27 mouse cellular contexts compared by ENCODE assay signal in the genomic region with DNA sequence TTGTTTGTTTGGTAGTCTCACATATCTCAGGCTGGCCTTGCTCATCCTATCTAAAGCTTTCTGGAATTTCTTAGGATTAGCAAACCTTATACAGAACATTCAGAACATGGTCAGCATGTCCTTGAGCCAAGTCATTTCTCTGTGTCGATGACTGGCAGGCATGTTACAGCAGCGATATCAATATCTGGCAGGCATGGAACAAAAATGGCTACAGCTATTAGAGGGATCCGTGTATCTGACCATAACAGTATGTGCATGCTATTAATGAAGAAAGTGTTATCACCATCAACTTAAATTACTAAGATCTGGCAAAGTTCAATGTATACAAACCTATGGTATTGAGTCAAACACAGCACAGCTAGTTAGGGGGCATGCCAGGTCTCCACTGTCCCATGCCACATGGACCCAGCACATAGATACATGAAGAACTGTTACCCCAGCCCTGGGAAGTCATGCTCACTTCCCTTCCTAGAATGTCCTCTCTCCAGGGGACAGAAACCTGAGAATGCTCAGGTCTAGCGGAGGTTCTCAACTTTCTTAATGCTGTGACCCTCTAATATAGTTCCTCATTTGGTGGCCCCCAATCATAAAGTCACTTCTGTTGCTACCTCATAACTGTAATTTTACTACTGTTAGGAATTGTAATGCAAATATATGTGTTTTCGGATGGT. TPM values are rescaled to one million over a fixed set of nuclear protein-coding genes. Genes with fewer than 3 reads are reported as not detected.
DNase-seq lines count a peak whose midpoint lies in the region; ATAC-seq and TF ChIP-seq lines count a peak whose summit lies in the region.
"Had no signal": no experiment of that assay in that cellular context is flagged by ENCODE, and none has a peak within 500 bp of the region (broad histone marks: within the 10 kb centered on the region; RNA-seq: fewer than 3 reads in every experiment).

No protein-coding gene starts in this region.

- H3K79me2 ChIP-seq in CH12.LX (replicated peaks; ENCODE audit: control insufficient read depth, extremely low read depth, insufficient read depth, poor library complexity, severe bottlenecking): no peaks in the 10 kb centered on the region

- no peaks in the 10 kb centered on the region for H3K27me3 ChIP-seq in liver, embryonic 14.5 days (ENCODE audit: control insufficient read depth, insufficient read depth, low read length)
- no peaks in the 10 kb centered on the region for H3K27me3 ChIP-seq in liver, embryonic 12.5 days (replicated peaks)
- no peaks in the 10 kb centered on the region for H3K27me3 ChIP-seq in liver, embryonic 16.5 days (ENCODE audit: control insufficient read depth, insufficient read depth, low read depth, low read length)
- no peaks in the 10 kb centered on the region for H3K27me3 ChIP-seq in CH12.LX (replicated peaks)
- no peaks in the 10 kb centered on the region for H3K27me3 ChIP-seq in splenic B cell, adult 2 months (ENCODE audit: control insufficient read depth, insufficient read depth, low read length, poor library complexity, severe bottlenecking)
- H3K27me3 ChIP-seq: embryonic facial prominence, embryonic 13.5 days; embryonic facial prominence, embryonic 15.5 days; forebrain, embryonic 12.5 days had no signal

- 58% methylated on average over 5 of the region's 5 CpGs for WGBS in liver, embryonic 14.5 days (ENCODE audit: insufficient replicate concordance)
- WGBS in liver, embryonic 12.5 days (ENCODE audit: insufficient replicate concordance): 69% methylated on average over 5 of the region's 5 CpGs
- WGBS in liver, embryonic 16.5 days (ENCODE audit: insufficient replicate concordance): 58% methylated on average over 5 of the region's 5 CpGs

- no peak for TF ChIP-seq RAD21 in CH12.LX (IDR thresholded peaks at IDR 0.05; ENCODE audit: low read depth, low read length)

- no peaks in the 10 kb centered on the region for H3K9me3 ChIP-seq in liver, embryonic 14.5 days (ENCODE audit: control insufficient read depth, low read length)
- H3K9me3 ChIP-seq in liver, embryonic 12.5 days (replicated peaks): no peaks in the 10 kb centered on the region
- no peaks in the 10 kb centered on the region for H3K9me3 ChIP-seq in liver, embryonic 16.5 days (replicated peaks; ENCODE audit: control insufficient read depth, low read length)
- H3K9me3 ChIP-seq in CH12.LX (replicated peaks; ENCODE audit: low read length): no peaks in the 10 kb centered on the region
- H3K9me3 ChIP-seq: embryonic facial prominence, embryonic 13.5 days; embryonic facial prominence, embryonic 15.5 days; forebrain, embryonic 10.5 days; forebrain, embryonic 12.5 days had no signal

- no peak for ATAC-seq in liver, embryonic 14.5 days (ENCODE audit: insufficient read depth)
- ATAC-seq in liver, embryonic 12.5 days: no peak
- no peak for ATAC-seq in liver, embryonic 16.5 days (ENCODE audit: low read depth)
- ATAC-seq: activated CD4-positive, CD25-positive, alpha-beta regulatory T cell, adult 4 months; CD4-positive, CD25-positive, alpha-beta regulatory T cell, adult 4 months; forebrain, embryonic 14.5 days; forebrain, embryonic 16.5 days; Patski had no signal

- no peak overlapping the region for H3K4me2 ChIP-seq in liver, embryonic 14.5 days (ENCODE audit: low read depth)
- no peak overlapping the region for H3K4me2 ChIP-seq in liver, embryonic 12.5 days
- H3K4me2 ChIP-seq in liver, embryonic 16.5 days (ENCODE audit: low read depth, low read length): no peak overlapping the region
- no peak overlapping the region for H3K4me2 ChIP-seq in CH12.LX (ENCODE audit: insufficient read depth, low read depth, poor library complexity, severe bottlenecking)
- H3K4me2 ChIP-seq: embryonic facial prominence, embryonic 13.5 days; embryonic facial prominence, embryonic 15.5 days; forebrain, embryonic 12.5 days had no signal

- peaks cover 74% of the 10 kb centered on the region in 2 experiments for H3K4me1 ChIP-seq in liver, embryonic 14.5 days (replicated peaks; ENCODE audit: control insufficient read depth in 2 of 2, insufficient read depth in 2 of 2, low read length in 1 of 2)
- peaks cover 85% of the 10 kb centered on the region for H3K4me1 ChIP-seq in liver, embryonic 12.5 days
- peaks cover 71% of the 10 kb centered on the region for H3K4me1 ChIP-seq in liver, embryonic 16.5 days (ENCODE audit: control insufficient read depth, low read depth, low read length)
- peaks cover 18 to 92% of the 10 kb centered on the region in 2 experiments for H3K4me1 ChIP-seq in CH12.LX (ENCODE audit: control insufficient read depth in 1 of 2, insufficient read depth in 2 of 2)

- in situ Hi-C loops in CH12.LX (cut with MboI; ENCODE audit: low pct_ligation_motif_present, low pct_unique_long_range_greater_than_20kb, low sequenced_read_pairs): no loop called here

- TF ChIP-seq EP300 in liver, embryonic 14.5 days (IDR thresholded peaks at IDR 0.05; ENCODE audit: low read depth): peak; percentile 54
- TF ChIP-seq EP300 in CH12.LX (IDR thresholded peaks at IDR 0.05; ENCODE audit: low read length): no peak

- no peak for DNase-seq in liver, embryonic 14.5 days (ENCODE audit: low read depth in 3 of 3, low spot score in 3 of 3)
- no peak for DNase-seq in liver
- DNase-seq in CH12.LX (ENCODE audit: extremely low read depth): no peak
- peak; percentile 46 for DNase-seq in splenic B cell, adult 2 months (ENCODE audit: low read depth, low spot score)
- no peak for DNase-seq in layer of hippocampus, adult 18-20 months (ENCODE audit: low spot score in 2 of 2)
- DNase-seq: adrenal gland, adult 8-10 months; adrenal gland, postnatal 14 days; adrenal gland, postnatal 36 days; cerebellum, adult 11-12 months; cerebellum, adult 2 months; cerebellum, adult 9-11 months; cerebellum, postnatal 14 days; cerebellum, postnatal 36 days; embryo, embryonic 11 days had no signal

- dilution Hi-C loops in CH12.LX (cut with MboI; ENCODE audit: extremely low pct_ligation_motif_present, extremely low pct_unique_long_range_greater_than_20kb, low sequenced_read_pairs): no loop called here

- TF ChIP-seq POLR2A in CH12.LX (IDR thresholded peaks at IDR 0.05; ENCODE audit: low read depth, low read length): no peak

- H3K9ac ChIP-seq in liver, embryonic 14.5 days (replicated peaks): no peak overlapping the region; the same call in 1 of the 2 replicates
- H3K9ac ChIP-seq in liver, embryonic 12.5 days: no peak overlapping the region
- no peak overlapping the region for H3K9ac ChIP-seq in liver, embryonic 16.5 days (ENCODE audit: low read depth, low read length)
- no peak overlapping the region for H3K9ac ChIP-seq in CH12.LX (ENCODE audit: insufficient read depth, low read depth)
- H3K9ac ChIP-seq: embryonic facial prominence, embryonic 13.5 days; embryonic facial prominence, embryonic 15.5 days; forebrain, embryonic 12.5 days had no signal

- no peak overlapping the region for H3K4me3 ChIP-seq in liver, embryonic 14.5 days (ENCODE audit: insufficient read depth in 1 of 2, low read depth in 2 of 2, low read length in 2 of 2)
- no peak overlapping the region for H3K4me3 ChIP-seq in liver, embryonic 12.5 days
- no peak overlapping the region for H3K4me3 ChIP-seq in liver, embryonic 16.5 days (ENCODE audit: low read depth, low read length)
- no peak overlapping the region for H3K4me3 ChIP-seq in CH12.LX (replicated peaks in 1 of 3; ENCODE audit: low read depth in 2 of 3, low read length in 2 of 3, poor library complexity in 1 of 3)
- H3K4me3 ChIP-seq: embryonic facial prominence, embryonic 13.5 days; embryonic facial prominence, embryonic 15.5 days; erythroblast, embryonic 14.5 days; forebrain, embryonic 10.5 days; forebrain, embryonic 12.5 days had no signal

- TF ChIP-seq CTCF in liver, embryonic 14.5 days (IDR thresholded peaks at IDR 0.05; ENCODE audit: low read depth): no peak
- no peak for TF ChIP-seq CTCF in CH12.LX (conservative IDR thresholded peaks at IDR 0.05 in 1 of 2, IDR thresholded peaks at IDR 0.05 in 1 of 2; ENCODE audit: low read depth in 2 of 2, low read length in 2 of 2)

- no peak overlapping the region for H3K27ac ChIP-seq in liver, embryonic 14.5 days
- no peak overlapping the region for H3K27ac ChIP-seq in liver, embryonic 12.5 days
- H3K27ac ChIP-seq in liver, embryonic 16.5 days (ENCODE audit: low read length): peak overlapping the region; percentile 50; the same call in 1 of the 2 replicates
- no peak overlapping the region for H3K27ac ChIP-seq in CH12.LX (ENCODE audit: insufficient read depth, low read depth)
- H3K27ac ChIP-seq: embryonic facial prominence, embryonic 13.5 days; embryonic facial prominence, embryonic 15.5 days; forebrain, embryonic 10.5 days; forebrain, embryonic 12.5 days had no signal

- no peaks in the 10 kb centered on the region for H3K36me3 ChIP-seq in liver, embryonic 14.5 days (replicated peaks; ENCODE audit: control insufficient read depth, insufficient read depth, low read depth)
- H3K36me3 ChIP-seq in liver, embryonic 12.5 days: peaks cover 3% of the 10 kb centered on the region; the same call in 1 of the 2 replicates
- H3K36me3 ChIP-seq in liver, embryonic 16.5 days (ENCODE audit: control insufficient read depth, insufficient read depth): no peaks in the 10 kb centered on the region
- H3K36me3 ChIP-seq in CH12.LX (replicated peaks in 1 of 2; ENCODE audit: control insufficient read depth in 1 of 2, insufficient read depth in 1 of 2, low read length in 1 of 2): peaks cover 19 to 57% of the 10 kb centered on the region in 2 experiments
- H3K36me3 ChIP-seq in splenic B cell, adult 2 months (ENCODE audit: control insufficient read depth, insufficient read depth, low read length, poor library complexity, severe bottlenecking): peaks cover 18% of the 10 kb centered on the region
- H3K36me3 ChIP-seq: embryonic facial prominence, embryonic 15.5 days had no signal

RNA-seq across cellular contexts. Expression of gene Scd1, which starts 15.2 kb away (rescaled TPM):
- 22.5 and 25.1 TPM in 2 replicates for polyA plus RNA-seq in liver, embryonic 14.5 days (2012; rRNA removed)
- 11.1 and 11.9 TPM in 2 replicates for polyA plus RNA-seq in liver, embryonic 14.5 days (2014; fragmentation: Nextera tagmentation; extraction: Ambion mirVana)
- 8.1 and 10.1 TPM in 2 replicates for polyA plus RNA-seq in liver, embryonic 12.5 days (2016; fragmentation: Nextera tagmentation; extraction: Ambion mirVana)
- 19.2 and 25.5 TPM in 2 replicates for polyA plus RNA-seq in liver, embryonic 16.5 days (2015; fragmentation: Nextera tagmentation; extraction: Ambion mirVana)
- 202 and 225 TPM in 2 replicates for total RNA-seq in CH12.LX (2012; rRNA removed)
- total RNA-seq in CH12.LX (2014; rRNA removed): 240 and 314 TPM in 2 replicates
- 203 and 244 TPM in 2 replicates for polyA plus RNA-seq in CH12.LX (2012; ENCODE audit: insufficient read length, low read depth)
- 100 to 1,000 TPM; 150 to 156 TPM for total RNA-seq in layer of hippocampus, adult 18-20 months (2021)

RNA-seq across cellular contexts. Expression of gene Scd4, which starts 59.6 kb away (rescaled TPM):
- 0.04 and 0.08 TPM in 2 replicates for polyA plus RNA-seq in liver, embryonic 14.5 days (2012; rRNA removed)
- 0.09 TPM in 1 of 2 replicates, not detected in the other for polyA plus RNA-seq in liver, embryonic 14.5 days (2014; fragmentation: Nextera tagmentation; extraction: Ambion mirVana)
- 0.04 TPM in 1 of 2 replicates, not detected in the other for polyA plus RNA-seq in liver, embryonic 12.5 days (2016; fragmentation: Nextera tagmentation; extraction: Ambion mirVana)
- 0.04 and 0.07 TPM in 2 replicates for polyA plus RNA-seq in liver, embryonic 16.5 days (2015; fragmentation: Nextera tagmentation; extraction: Ambion mirVana)
- total RNA-seq in CH12.LX (2012; rRNA removed) (0.08 TPM in 1 of 2 replicates, not detected in the other), CH12.LX (2014; rRNA removed) (0.18 TPM in 1 of 2 replicates, not detected in the other)
- 0.10 and 0.11 TPM in 2 replicates for polyA plus RNA-seq in CH12.LX (2012; ENCODE audit: insufficient read length, low read depth)
- total RNA-seq in layer of hippocampus, adult 18-20 months (2021): 1 to 10 TPM; 2.2 to 2.4 TPM
- polyA plus RNA-seq: embryonic facial prominence, embryonic 11.5 days; erythroblast, embryonic 14.5 days had no signal
